Mouse (Mus musculus) gastrocnemius, adult 18-20 months (tissue): ENCODE results near the gene Prss16. TPM values are rescaled to one million over a fixed set of nuclear protein-coding genes. Genes with fewer than 3 reads are reported as not detected.
A peak's percentile ranks its signal among the peaks of the same experiment; 100 is the strongest.

ENCODE experiments used
- DNase-seq: peaks from one replicate; pipeline ENCODE4 v3.0.0; 2021; ENCODE audit warnings: low spot score
- total RNA-seq, 2 experiments: library from RNA; stranded (reverse); gene quantifications; 2 replicates each; pipeline ENCODE4 v1.2.3; 2021

The Prss16 gene
- total RNA-seq, 2 experiments from 2014 or later: not detected

DNA sequence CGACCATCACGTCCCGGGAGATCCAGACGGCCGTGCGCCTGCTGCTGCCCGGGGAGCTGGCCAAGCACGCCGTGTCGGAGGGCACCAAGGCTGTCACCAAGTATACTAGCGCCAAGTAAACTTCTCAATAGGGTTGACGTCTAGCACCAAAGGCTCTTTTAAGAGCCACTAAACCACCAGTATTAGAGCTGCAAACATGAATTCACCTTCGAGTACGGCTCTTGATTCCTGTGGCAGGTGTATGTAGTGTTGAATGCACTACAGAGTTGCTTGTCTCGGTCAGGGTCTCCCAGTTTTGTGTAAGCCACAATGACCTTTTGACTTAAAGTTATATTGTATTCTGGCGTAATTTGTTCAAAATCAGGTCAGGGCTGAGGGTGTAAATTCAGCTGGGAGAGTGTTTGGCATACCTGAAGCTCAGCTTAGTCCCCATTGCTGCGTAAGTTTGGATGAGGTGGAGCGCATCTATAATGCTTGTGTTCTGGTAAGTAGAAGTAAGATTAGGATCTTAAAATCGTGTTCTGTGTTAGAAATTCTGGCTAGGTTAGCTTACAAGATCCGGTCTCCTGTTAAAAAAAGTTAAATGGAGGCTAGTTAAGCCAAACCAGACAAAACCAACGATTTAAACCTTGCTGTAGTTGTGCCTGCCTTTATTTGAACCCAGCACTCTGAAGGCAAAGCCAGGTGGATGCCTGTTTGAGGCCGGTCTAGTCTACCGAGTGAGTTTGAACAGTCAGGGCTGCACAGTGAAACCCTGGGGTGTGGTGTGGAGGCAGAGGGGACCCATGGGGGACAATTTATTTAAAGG is 26.8 kb upstream of the Prss16 start:
- no peak for DNase-seq

DNA sequence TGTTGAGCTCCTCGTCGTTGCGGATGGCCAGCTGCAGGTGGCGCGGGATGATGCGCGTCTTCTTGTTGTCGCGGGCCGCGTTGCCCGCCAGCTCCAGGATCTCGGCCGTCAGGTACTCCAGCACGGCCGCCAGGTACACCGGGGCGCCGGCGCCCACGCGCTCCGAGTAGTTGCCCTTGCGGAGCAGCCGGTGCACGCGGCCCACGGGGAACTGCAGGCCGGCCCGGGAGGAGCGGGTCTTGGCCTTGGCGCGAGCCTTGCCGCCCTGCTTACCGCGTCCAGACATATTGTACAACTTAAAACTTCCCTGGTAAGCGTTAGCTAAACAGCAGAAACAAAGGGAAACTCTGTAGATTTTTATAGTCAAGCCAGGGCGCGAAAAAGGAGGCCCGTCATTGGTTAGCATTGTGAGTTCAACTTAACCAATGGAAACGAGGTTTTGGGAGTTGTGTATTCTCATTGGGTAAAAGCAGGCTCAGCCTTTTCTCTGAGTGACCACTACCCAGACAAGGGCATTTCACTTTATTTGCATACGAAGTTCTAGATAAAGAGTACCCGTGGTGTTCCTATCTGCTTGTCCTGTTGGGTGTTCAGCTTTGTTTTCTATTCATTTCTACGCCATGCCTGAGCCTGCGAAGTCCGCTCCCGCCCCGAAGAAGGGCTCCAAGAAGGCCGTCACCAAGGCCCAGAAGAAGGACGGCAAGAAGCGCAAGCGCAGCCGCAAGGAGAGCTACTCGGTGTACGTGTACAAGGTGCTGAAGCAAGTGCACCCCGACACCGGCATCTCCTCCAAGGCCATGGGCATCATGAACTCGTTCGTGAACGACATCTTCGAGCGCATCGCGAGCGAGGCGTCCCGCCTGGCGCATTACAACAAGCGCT is 26.0 kb upstream of the Prss16 start, which contains the start of the genes Hist1h2ah and Hist1h2bk:
Gene Hist1h2ah, minus strand, starts transcription at position 302 of the 882 bp plus-strand sequence.
Gene Hist1h2bk, plus strand, starts transcription at position 604 of the 882 bp plus-strand sequence.
- DNase-seq: peak; percentile 85

DNA sequence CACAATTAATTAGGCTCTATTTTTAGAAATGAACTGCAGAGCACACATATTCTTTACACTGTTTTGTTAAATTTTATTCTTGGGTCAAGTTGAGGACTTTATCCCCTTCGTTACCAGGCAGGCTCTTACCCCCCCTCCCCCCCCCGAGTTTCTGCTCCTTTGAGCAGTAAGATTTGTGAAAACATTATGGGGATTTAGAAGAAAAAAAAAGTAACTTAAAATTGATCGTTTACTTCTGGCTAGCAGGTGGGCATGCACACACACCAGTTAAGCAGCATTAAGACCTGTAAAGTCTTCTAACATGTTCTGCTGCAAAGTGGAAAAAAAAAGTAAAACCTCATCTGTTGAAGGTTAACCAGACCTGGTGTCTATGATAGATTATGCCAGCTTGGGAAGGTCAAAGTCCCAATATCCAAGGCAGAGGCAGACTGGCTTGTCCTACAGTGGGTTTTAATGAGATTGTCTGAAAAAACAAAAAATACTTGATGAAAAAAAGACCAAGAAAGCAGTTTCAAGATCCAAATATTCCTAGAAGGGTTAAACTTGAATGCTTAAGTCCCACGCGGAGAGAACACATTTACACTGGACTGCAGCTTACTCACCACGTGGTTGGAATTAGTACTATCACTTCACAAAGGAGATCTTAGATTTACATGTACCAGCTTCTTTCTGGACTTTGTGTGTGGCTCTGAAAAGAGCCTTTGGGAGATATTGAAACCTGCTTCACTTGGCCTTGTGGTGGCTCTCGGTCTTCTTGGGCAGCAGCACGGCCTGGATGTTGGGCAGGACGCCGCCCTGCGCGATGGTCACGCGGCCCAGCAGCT is 25.1 kb upstream of the Prss16 start:
- DNase-seq: no peak

DNA sequence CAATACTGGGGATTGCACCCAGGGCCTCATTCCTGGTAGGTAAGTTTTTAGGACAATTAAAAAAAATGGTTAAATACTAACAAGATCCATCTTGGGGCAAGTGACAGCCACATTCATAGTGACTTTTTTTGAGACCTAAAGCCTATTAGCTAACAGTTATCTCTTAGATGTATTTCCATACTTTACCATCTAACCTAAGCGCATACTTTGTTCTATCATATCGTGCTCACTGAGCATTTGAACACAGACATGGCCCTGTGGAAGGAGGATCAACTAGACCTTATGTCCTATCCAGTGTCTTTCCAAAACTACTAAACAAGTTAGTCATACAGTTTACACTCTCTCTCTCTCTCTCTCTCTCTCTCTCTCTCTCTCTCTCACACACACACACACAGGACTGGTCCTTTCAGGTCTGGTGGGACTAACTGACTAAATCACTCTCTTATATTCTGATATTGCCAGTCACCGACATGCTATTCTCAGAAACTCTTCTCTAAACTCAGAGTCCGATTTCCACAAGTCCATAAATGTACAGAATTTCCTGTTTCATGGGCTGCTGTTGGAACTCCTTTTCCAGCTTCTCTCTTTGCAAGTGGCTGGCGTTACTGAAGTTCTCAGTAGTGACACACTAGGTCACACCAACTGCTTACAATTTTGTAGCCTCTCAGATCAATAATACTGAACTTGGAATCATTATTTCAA is 24.4 kb upstream of the Prss16 start:
- no peak for DNase-seq

DNA sequence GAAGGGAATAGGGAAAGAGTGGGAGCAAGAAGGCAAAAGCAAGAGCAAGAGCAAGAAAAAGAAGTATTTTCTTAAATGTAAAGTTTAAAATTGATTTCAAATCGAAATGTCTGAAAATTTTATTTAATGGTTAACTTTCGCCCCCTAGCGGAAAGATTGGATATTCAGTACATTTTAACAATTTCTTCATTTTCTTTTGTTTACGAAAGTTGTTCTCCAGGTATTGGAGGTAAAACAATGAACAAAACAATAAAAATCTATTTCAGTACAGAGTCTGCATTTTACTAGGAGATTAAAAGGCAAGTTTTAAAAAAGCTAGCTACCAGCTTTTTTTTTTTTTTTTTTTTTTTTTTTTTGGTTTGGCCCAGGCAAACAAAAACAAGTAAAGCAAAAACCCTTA is 21.0 kb upstream of the Prss16 start:
- DNase-seq: no peak

DNA sequence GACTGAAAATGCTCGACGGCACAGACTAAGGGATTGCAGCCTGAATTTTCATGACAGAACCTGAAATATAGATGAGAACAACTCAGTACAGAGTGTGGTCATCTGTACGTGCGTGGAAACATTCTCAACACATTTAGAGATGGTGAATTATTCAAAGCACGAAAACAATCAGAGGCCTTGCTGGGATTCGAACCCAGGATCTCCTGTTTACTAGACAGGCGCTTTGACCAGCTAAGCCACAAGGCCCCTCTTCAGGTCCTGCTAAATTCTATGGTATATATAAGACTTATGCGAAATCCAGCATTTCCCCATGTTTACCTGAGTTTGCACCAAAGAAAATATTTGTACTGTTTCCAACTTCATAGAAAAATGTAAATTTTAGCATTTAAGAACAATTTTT is 20.4 kb upstream of the Prss16 start:
- DNase-seq: no peak

DNA sequence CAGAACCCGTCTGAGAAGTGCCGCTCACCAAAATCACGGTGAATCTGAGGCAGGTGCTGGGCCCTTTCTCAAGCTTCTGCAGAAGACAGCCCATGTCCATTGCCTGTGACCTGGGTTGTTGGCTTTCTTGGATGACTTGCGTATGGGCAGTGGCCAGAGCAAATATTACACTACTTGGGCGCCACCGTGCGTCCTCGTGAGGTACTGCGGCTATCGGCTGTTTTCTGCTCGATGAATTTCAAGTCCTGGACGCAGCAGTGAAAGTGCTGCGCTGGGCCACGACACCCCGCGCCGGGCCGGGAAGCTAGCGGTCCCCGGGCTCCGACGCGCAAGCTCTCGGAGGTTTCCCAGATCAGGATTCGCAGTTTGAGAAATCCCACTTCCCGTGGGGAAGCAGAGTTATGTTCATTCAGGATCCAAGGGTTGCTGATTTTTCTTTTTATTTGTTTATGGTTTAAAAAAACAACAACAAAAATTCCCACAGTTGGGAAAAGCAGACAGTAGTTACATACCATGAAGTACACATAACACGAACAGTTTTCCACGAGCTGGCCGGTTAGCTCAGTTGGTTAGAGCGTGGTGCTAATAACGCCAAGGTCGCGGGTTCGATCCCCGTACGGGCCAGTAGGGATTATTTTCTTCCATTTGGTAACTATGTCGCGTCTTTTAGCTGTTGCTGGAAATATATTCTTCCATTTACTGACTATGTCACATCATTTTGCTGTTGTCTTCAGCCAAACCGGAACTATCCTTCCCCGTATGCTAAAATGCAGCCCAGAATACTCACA is 19.3 kb upstream of the Prss16 start:
- DNase-seq: peak; percentile 97

DNA sequence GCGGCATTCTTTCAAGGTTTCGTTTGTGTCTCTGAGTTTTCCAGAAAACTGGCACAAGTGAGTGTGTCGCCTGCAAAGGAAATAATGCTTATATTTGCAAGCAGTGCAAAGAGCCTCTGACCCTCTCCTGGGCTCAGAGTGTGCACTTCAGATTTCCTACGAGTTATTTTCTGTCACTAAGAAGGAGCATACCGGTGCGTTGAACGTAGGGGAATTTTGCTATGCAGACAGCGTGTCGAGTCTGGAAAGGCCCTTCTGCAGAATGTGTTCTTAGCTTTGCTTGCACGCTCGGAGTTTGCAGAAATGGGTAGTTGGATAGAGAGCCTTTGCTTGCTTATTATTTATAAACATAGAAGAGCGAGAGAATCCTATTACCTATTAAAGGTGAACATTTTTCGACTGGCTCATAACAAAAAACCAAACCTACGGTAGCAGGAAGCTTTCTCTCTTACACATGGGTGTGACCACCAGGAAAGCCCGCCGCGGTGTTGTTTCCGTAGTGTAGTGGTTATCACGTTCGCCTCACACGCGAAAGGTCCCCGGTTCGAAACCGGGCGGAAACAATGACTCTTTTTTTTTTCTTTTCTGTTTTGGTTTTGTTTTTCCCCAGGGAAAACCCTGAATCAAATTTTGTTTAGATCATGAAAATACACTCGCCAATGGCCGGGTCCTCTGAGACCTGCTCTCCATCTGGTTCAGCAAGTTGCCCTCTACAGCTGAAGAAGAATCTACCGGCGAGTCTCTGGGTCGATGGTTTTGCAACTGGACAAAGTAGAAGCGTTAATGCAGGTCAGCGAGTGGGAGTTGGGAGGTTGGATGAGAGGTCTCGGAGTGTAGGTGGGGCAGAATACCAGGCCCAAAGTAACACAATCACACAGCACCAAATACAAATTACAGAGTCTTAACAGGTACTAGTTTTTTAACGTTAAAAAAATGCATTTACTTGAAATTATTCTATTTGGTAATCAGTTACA is 16.8 kb upstream of the Prss16 start:
- DNase-seq: peak; percentile 79

DNA sequence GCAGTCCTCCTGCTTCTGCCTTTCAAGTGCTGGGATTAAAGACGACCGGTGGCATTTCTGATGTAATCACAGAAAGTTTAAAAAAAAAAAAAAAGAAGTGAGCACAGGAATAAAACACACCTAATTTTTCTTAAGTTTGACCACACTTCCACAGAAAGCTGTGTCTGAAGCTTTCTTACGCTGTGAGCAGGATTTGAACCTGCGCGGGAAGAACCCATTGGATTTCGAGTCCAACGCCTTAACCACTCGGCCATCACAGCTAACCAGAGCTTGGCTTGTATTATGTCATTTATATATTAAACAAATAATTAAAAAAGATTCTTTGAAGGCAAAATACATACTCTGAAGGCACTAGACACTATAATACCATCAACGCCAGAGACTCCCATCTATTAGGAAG is 12.7 kb upstream of the Prss16 start:
- DNase-seq: peak; percentile 86

DNA sequence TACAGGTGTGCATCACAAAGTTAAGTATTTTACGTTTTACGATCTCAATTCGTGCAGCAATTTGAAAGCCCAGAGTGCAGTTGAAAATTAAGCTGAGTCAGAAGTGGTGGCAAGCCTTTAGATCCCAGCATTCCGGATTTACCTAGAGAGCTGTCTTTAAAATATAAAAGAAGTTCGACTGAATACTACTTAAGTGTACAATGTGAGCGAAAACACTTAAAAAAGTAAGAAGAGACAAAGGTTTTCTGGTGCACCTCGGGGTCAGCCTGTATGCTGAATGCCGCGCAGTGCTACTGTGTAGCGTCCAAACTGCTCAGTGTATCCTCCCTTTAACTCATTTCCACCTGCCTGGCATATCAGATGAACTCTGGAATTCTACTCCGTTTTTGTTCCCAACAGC is 12.0 kb upstream of the Prss16 start:
- DNase-seq: no peak

DNA sequence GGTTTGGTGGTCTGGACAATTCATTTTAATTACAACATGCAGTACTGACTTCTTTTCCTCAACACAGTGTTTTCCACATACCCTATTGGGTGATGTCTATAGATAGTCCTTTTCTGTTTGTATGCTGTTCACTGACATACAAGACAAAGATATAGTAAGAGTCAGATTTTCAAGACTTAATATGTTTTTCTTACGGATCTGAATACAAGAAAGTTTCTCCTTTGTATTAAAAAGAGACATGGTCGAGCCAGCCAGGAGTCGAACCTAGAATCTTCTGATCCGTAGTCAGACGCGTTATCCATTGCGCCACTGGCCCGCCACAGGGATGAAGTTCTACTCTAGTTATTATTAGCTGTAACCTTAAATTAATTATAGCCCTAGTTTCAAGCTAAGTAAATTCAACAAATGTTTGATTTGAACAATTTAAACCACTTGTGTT is 11.4 kb upstream of the Prss16 start:
- peak; percentile 81 for DNase-seq

DNA sequence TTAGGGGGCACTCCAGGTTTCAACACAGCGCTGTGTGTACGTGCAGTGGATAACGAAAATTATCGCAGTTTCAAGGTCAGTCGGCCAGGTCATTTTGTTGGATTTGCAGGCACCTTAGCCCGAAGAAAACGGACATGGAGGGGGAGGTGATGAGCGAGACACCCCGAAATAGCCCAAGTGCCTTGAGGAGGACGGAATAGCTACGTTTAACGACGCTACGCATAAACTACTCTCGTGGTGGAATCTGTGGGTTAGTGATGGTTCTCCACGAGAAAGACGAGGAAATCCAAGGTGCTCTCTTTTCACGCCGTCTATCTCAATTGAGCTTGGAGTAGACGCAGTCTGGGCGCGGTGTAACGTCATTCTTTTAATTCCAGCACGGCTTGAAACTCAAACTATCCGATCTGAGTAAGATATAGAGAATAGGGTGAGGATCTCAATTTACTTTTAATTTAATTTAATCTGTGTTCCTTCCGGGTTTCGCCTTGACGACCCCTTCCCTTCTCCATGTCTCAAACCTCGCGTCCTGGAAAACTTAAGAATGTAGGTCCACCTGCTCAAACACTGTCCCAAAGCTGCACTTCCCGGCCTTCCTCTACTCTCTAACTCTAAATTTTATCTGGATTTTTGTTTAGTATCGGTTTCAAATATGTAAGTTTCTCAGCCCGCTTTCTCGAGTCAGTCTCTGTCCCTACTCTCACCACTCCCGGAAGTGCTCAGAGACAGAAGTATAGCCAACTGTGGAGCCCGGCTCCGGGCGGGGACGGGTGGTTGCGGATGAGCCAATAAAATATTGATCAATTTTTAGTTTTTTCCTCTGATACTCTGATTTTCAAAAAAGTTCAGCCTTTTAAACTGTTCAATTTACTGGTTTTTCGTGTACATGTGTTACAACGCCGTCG is 10.6 kb upstream of the Prss16 start:
- DNase-seq: no peak

DNA sequence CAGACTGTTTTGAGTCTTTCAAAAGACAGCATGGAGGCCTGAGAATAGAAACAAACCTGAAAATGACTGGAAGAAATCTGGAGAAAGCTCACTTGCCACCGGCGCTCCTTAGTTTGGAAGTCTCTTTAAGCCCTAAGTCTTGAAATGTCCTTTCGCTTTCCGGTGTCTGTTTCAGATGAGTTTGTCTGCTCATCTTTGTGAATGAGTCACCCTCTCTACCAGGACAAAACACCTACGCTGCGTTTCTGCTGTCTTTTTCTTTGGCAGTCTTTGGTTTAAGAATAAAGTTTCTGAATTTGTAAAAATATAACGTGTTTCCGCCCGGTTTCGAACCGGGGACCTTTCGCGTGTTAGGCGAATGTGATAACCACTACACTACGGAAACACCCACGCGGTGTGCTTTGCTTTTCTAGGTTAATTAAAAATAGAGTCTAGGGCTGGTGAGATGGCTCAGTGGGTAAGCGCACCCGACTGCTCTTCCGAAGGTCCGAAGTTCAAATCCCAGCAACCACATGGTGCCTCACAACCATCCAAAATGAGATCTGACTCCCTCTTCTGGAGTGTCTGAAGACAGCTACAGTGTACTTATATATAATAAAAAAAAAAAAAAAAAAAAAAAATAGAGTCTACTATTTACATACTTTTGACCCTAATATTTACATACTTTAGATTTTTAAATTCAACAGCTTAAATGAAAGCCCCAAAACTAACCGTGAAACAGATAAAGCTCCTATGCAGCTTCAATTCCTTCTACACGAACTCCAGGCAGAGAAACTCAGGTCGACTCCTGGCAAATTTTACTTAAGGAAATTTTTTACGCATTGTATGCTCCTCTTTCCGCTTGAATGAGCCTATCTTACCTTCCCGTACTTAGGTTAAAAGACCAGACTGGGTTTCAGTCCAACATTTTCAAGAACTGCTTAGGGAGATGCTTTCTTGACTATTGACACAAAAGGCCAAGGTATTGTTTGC is 6.2 kb upstream of the Prss16 start:
- DNase-seq: peak; percentile 74

DNA sequence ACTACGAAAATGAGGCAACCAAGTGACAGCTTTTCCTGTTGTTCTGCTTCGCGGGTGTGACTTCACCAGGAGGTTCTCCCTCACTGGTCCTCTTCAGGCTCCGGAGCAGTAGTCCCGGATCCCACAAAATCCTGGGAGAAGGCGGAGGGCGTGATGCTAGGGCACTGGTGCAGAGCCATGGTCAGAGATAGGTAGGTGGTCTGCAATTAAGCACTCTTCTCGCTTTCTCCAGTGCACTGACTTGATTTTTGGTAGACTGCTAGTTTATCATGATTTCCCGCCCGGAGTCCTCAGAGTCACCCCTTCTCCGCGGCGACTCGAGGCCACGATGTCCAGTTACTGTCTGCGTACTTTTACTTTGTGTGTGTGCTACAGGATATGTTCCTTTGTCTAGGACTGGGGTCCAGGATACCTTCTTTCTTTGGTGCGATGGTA is 4.9 kb upstream of the Prss16 start:
- DNase-seq: no peak

DNA sequence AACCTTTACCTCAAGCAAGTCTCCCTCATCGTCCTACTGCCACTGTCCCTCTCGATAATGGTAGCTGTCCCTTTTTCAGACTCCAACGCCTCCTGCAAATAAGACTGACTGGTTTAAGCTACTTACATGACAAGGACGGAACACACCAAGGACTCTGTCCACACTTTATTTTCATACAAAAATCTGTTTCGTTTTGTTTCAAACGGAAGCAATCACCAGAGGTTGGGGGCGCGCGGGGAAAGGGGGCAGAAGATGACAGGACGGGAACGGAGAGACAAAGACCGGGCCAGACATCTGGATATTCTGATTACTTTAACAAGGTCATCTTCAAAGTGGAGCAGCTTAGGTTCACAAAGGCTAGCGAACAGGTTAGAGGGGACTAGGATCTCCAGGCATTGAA is 4.2 kb upstream of the Prss16 start:
- no peak for DNase-seq

DNA sequence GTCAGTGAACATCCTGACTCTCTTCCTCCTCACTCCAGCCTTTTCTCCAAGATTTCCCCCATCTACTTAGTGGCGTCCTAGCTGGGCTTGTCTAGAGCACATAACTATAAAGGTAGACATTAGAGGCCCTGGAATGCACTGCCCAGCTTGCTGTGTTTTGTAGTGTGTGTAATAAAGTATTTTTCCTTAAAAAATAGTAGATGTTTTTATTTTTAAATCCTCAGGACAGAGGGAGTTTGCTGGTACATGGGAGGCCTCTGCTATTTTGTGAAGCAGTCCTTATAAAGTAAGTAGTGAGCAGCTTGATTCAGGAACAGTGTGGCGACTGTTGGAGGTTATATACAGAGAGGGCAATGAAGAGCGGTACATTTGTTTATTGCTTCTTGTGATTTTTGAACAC is 835 bp downstream of the Prss16 start:
- DNase-seq: no peak

DNA sequence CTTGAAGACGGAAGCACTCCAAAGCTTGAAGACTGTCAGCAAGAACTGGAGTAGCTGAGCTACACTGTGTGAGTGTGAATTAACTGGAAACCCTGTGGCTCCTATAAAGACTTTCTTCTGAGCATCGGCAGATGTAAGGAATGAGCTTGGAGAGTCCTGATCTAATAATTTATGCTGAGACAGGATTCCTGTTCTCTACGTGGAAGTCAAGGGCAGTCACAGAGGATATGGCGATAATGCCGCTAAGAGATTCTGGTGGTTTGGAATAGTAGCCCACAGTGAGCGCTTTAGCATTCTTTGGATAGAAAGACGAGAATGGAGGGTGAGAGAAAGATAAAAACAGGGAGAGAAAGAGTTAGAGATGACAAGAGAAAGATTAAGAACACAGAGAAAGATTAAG is 1.7 kb downstream of the Prss16 start:
- DNase-seq: no peak
